Mouse (Mus musculus) erythroblast, embryonic 14.5 days (primary cell): ENCODE results near the gene Gm14327. TPM values are rescaled to one million over a fixed set of nuclear protein-coding genes. Genes with fewer than 3 reads are reported as not detected.
"Not testable (repeated sequence)": the region's sequence is repeated elsewhere in the genome, so short reads cannot be mapped to it uniquely, and the experiment has no call there.

Source experiments
- H3K27me3 ChIP-seq: 2 replicates; pipeline ENCODE4 v1.6.1; 2012; ENCODE audit warnings: inconsistent platforms; ENCODE audit not compliant: control insufficient read depth
- H3K36me3 ChIP-seq: 2 replicates; pipeline ENCODE4 v1.6.1; 2012; ENCODE audit warnings: mild to moderate bottlenecking, inconsistent platforms; ENCODE audit not compliant: control insufficient read depth
- H3K4me1 ChIP-seq: 2 replicates; pipeline ENCODE4 v1.6.1; 2012; ENCODE audit warnings: inconsistent platforms; ENCODE audit not compliant: control insufficient read depth
- H3K4me3 ChIP-seq: replicated peaks from 2 replicates; pipeline ENCODE3; 2012; ENCODE audit warnings: moderate library complexity, mild to moderate bottlenecking, inconsistent platforms
- H3K9me3 ChIP-seq: 2 replicates; pipeline ENCODE4 v1.6.1; 2012; ENCODE audit warnings: low read length, inconsistent platforms, mixed read lengths; ENCODE audit not compliant: control insufficient read depth
- polyA plus RNA-seq: library from polyadenylated mRNA; stranded (reverse); fragments of >175 nt; gene quantifications from 2 replicates; pipeline ENCODE4 v1.2.3, GENCODE M21; 2012

The Gm14327 gene
- polyA plus RNA-seq = not detected in 2 replicates

DNA sequence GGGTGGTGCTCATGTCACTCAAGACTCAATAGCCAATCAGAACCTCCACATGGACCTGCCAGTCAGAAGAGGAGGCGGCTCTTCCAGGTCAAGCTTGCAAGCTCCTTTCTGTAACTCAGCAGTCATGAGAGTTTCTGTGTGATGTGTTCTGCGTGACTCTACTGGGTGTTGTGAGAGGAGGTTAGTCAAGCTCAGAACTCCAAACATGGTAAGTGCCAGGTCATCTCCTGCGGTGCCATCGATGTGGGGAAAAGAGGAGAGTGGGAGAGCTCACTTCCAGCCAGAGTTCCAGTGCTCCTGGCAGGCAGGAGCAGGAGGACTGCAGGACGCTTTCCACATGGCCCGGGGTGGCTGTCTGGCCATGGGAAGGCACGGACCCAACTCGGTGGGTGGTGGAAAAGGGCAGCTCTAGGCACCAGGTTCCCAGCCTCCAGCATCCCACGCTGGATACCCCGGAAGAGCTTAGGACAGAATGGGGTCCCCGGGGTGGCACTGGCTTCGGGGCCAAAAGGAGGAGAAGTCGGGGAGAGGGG lies at the start of gene Gm14327:
TSS of gene Gm14327 (plus strand) at position 51 of the 533 bp plus-strand sequence.
- not testable (repeated sequence) for H3K27me3 ChIP-seq, H3K9me3 ChIP-seq, H3K4me1 ChIP-seq, H3K36me3 ChIP-seq, H3K4me3 ChIP-seq

- not testable (repeated sequence) for H3K4me3 ChIP-seq, H3K36me3 ChIP-seq, H3K4me1 ChIP-seq, H3K27me3 ChIP-seq, H3K9me3 ChIP-seq
These were observed 34.6 kb upstream of the Gm14327 start for GRCm38 (mm10) chr2:177862254-177862653.

GRCm38 (mm10) chr2:177887743-177888142 lies 9.2 kb upstream of the Gm14327 start:
- H3K4me1 ChIP-seq, H3K9me3 ChIP-seq, H3K4me3 ChIP-seq, H3K36me3 ChIP-seq, H3K27me3 ChIP-seq: not testable (repeated sequence)

DNA sequence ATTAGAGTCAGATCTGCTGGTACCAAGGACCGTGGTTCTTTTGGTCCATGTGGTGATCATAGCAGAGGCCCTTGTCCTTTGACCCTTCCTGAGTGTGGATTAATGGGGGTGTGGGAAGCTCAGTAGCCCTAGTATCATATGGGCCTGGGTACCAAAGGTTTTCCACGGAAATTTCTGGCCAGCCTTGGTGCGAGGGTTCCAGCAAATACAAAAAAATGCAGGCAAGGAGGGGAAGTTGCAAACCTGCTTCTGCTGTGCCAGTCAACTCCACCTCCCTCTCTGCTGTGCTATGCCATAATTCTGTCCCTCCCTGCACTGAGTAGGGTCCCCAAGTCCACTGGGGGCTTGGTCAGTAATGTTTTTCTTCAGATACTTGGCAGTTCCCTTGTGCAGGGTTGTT lies 1.3 kb downstream of the Gm14327 start:
- H3K36me3 ChIP-seq, H3K4me3 ChIP-seq, H3K27me3 ChIP-seq, H3K4me1 ChIP-seq, H3K9me3 ChIP-seq: not testable (repeated sequence)

DNA sequence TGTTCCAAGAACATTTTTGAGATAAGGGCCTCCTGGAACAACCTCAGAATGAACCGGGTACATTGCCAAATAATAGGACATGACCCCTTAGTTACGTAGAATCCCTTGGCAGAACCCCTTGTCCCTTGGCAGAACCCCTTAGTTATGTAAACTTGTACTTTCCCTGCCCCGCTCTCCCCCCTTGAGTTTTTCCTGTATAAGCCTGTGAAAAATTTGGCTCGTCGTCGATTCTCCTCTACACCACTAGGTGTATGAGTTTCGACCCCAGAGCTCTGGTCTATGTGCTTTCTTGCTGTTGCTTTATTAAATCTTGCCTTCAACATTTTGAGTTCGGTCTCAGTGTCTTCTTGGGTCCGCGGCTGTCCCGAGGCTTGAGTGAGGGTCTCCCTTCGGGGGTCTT lies 6.4 kb downstream of the Gm14327 start:
- not testable (repeated sequence) for H3K27me3 ChIP-seq, H3K36me3 ChIP-seq, H3K4me1 ChIP-seq, H3K9me3 ChIP-seq, H3K4me3 ChIP-seq

- not testable (repeated sequence) for H3K9me3 ChIP-seq, H3K27me3 ChIP-seq, H3K4me3 ChIP-seq, H3K4me1 ChIP-seq, H3K36me3 ChIP-seq
These were observed 28.7 kb downstream of the Gm14327 start, which contains the start of gene Zfp972 for GRCm38 (mm10) chr2:177925563-177926103. Gene Zfp972, minus strand, starts transcription at chr2:177925613.

Other genes with a start within 250 kb of the Gm14327 start
- gene Gm14322, start 137.8 kb upstream of the Gm14327 start, polyA plus RNA-seq = not detected in 2 replicates
- gene Gm14325, start 56.8 kb upstream of the Gm14327 start, polyA plus RNA-seq = not detected in 2 replicates
- gene Zfp972, start 28.5 kb downstream of the Gm14327 start, polyA plus RNA-seq = not detected in 2 replicates
- not detected in 2 replicates for gene Gm14326, start 60.2 kb downstream of the Gm14327 start, polyA plus RNA-seq
- gene Zfp971, start 126.2 kb downstream of the Gm14327 start, polyA plus RNA-seq = not detected in 2 replicates
- gene Zfp931, start 181.4 kb downstream of the Gm14327 start, polyA plus RNA-seq = 0.05 TPM in 1 of 2 replicates, not detected in the other
- gene Phactr3, start 221.9 kb downstream of the Gm14327 start, polyA plus RNA-seq = not detected in 2 replicates